Comparison of ENCODE assay signal across 8 mouse cellular contexts in the genomic region with DNA sequence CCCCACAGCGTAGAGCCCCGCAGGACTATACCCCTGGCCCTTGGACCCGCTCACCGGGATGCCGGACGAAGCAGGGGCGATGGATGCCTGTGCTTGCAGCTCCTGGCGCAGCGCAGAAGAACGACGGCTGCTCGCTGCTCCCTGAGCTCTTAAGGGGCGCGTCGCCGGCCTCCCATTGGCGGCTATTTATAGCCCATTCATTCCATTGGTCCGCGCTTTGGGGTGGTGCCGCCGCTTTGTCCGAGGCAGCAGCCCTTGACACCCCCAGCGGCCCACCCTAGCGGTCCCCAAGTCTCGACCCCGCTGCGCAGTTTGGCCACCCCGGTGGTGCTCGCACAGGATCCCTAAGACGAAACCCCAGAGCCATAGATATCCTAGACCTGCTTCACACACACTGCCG. TPM values are rescaled to one million over a fixed set of nuclear protein-coding genes. Genes with fewer than 3 reads are reported as not detected.
A peak's percentile ranks its signal among the peaks of the same experiment; 100 is the strongest.
DNase-seq lines count a peak whose midpoint lies in the region; ATAC-seq and TF ChIP-seq lines count a peak whose summit lies in the region.

A gene (minus strand): TSS at position 163 of the 400 bp plus-strand sequence.

- peak within 1 kb of the TSS; percentile 96 for H3K4me3 ChIP-seq in hindbrain, embryonic 14.5 days (replicated peaks; ENCODE audit: low read length)
- peak within 1 kb of the TSS; percentile 56 for H3K4me3 ChIP-seq in lung, embryonic 14.5 days (ENCODE audit: low read depth, low read length)

- no peaks in the 10 kb centered on the region for H3K9me3 ChIP-seq in hindbrain, embryonic 14.5 days (ENCODE audit: control insufficient read depth, low read length)
- no peaks in the 10 kb centered on the region for H3K9me3 ChIP-seq in lung, embryonic 14.5 days (ENCODE audit: low read depth, low read length)

- H3K36me3 ChIP-seq in hindbrain, embryonic 14.5 days (replicated peaks; ENCODE audit: control insufficient read depth, insufficient read depth): peaks cover 29% of the 10 kb centered on the region
- no peaks in the 10 kb centered on the region for H3K36me3 ChIP-seq in lung, embryonic 14.5 days (ENCODE audit: insufficient read depth)

- peak; percentile 87 for ATAC-seq in hindbrain, embryonic 14.5 days (ENCODE audit: low FRiP score)
- peak; percentile 68 for ATAC-seq in lung, embryonic 14.5 days (ENCODE audit: insufficient read depth)

- peak within 1 kb of the TSS; percentile 94 for H3K27ac ChIP-seq in hindbrain, embryonic 14.5 days
- no peak within 1 kb of the TSS for H3K27ac ChIP-seq in lung, embryonic 14.5 days (ENCODE audit: low read depth)

- peak within 1 kb of the TSS; percentile 95 for H3K4me2 ChIP-seq in hindbrain, embryonic 14.5 days (replicated peaks)
- peak within 1 kb of the TSS; percentile 97 for H3K4me2 ChIP-seq in lung, embryonic 14.5 days

- peak; percentile 84 to 91 for DNase-seq in adrenal gland, adult (ENCODE audit: inconsistent age in 2 of 2, low spot score in 1 of 2)
- peak; percentile 94 to 95 for DNase-seq in cerebellum, postnatal 14 days
- DNase-seq in gastrocnemius, adult 18-20 months (ENCODE audit: low spot score): peak; percentile 68
- peak; percentile 92 for DNase-seq in hindbrain, embryonic 14.5 days (ENCODE audit: low spot score)
- DNase-seq in layer of hippocampus, postnatal 10 days (ENCODE audit: low spot score in 2 of 2): peak; percentile 88 to 93
- peak; percentile 90 for DNase-seq in lung, embryonic 14.5 days
- DNase-seq in retina, embryonic 14.5 days (ENCODE audit: low spot score): peak; percentile 96
- DNase-seq in urinary bladder, postnatal 25 days (ENCODE audit: low spot score): peak; percentile 56

- peaks cover 30% of the 10 kb centered on the region for H3K4me1 ChIP-seq in hindbrain, embryonic 14.5 days (replicated peaks; ENCODE audit: control insufficient read depth, insufficient read depth, low read length)
- H3K4me1 ChIP-seq in lung, embryonic 14.5 days (ENCODE audit: insufficient read depth): peaks cover 10% of the 10 kb centered on the region

- no peak for TF ChIP-seq CTCF in lung, embryonic 14.5 days (IDR thresholded peaks at IDR 0.05; ENCODE audit: low read depth)

- peak within 1 kb of the TSS; percentile 99 for H3K9ac ChIP-seq in hindbrain, embryonic 14.5 days
- H3K9ac ChIP-seq in lung, embryonic 14.5 days: peak within 1 kb of the TSS; percentile 52

- under 1% methylated on average over 28 of the region's 31 CpGs for WGBS in hindbrain, embryonic 14.5 days
- 0% methylated on average over 31 of the region's 31 CpGs for WGBS in lung, embryonic 14.5 days

- no peaks in the 10 kb centered on the region for H3K27me3 ChIP-seq in hindbrain, embryonic 14.5 days (ENCODE audit: control insufficient read depth, insufficient read depth, low read length)
- H3K27me3 ChIP-seq in lung, embryonic 14.5 days (ENCODE audit: insufficient read depth, low read length): peaks cover 40% of the 10 kb centered on the region

RNA-seq across cellular contexts. Expression of the gene that starts here (rescaled TPM):
- total RNA-seq in gastrocnemius, adult 18-20 months (2021): 10 to 100 TPM in 1 of 2 experiments, 1 to 10 TPM in 1; 5.9 to 12.2 TPM
- polyA plus RNA-seq in hindbrain, embryonic 14.5 days (2014; fragmentation: Nextera tagmentation; extraction: Ambion mirVana): 1,434 and 1,576 TPM in 2 replicates
- 1,000 to 10,000 TPM in 1 of 2 experiments, 100 to 1,000 TPM in 1; 969 to 1,026 TPM for total RNA-seq in layer of hippocampus, postnatal 10 days (2021)
- 210 and 217 TPM in 2 replicates for polyA plus RNA-seq in lung, embryonic 14.5 days (2014; fragmentation: Nextera tagmentation; extraction: Ambion mirVana)

Comparison
In these comparisons a context has a peak if more than half of its experiments do, and no peak if none do; other contexts are left out.
1. RNA of the gene that starts here (total RNA-seq): 969 to 1,026 TPM in layer of hippocampus, postnatal 10 days; 5.9 to 12.2 TPM in gastrocnemius, adult 18-20 months; every median in the first group is over 10 times any median in the second.
2. Peak in every context shown above with its lines, with median percentiles within 50 percentile points of each other: DNase-seq.